Mouse (Mus musculus): Measurements from ENCODE around the gene Pibf1.

- TF ChIP-seq CHD2 (IDR thresholded peaks at IDR 0.05; ENCODE audit: low read length) (no peak), CTCF (IDR thresholded peaks at IDR 0.05 in 2 of 3, conservative IDR thresholded peaks at IDR 0.05 in 1 of 3; ENCODE audit: control insufficient read depth in 1 of 3, insufficient read depth in 1 of 3, low read depth in 2 of 3, low read length in 3 of 3, poor library complexity in 1 of 3, severe bottlenecking in 1 of 3) (no peak), MAX (IDR thresholded peaks at IDR 0.05; ENCODE audit: low read length) (no peak), NRF1 (IDR thresholded peaks at IDR 0.05; ENCODE audit: insufficient read depth, low read depth, low read length, poor library complexity, severe bottlenecking) (no peak), MEF2A (IDR thresholded peaks at IDR 0.05; ENCODE audit: extremely low read depth, insufficient replicate concordance, low read depth, low read length, poor library complexity, severe bottlenecking) (no peak), GATA1 (IDR thresholded peaks at IDR 0.05; ENCODE audit: low read depth, low read length) (no peak), POLR2AphosphoS2 (IDR thresholded peaks at IDR 0.05; ENCODE audit: low read length) (no peak), KAT2A (conservative IDR thresholded peaks at IDR 0.05; ENCODE audit: low read depth, low read length) (no peak), ZC3H11A (IDR thresholded peaks at IDR 0.05; ENCODE audit: low read depth, low read length) (no peak)
These were observed 179.7 kb downstream of the Pibf1 start for GRCm38 (mm10) chr14:99278763-99279486.
